Mouse (Mus musculus): ENCODE results near the gene Slc1a7. TPM values are rescaled to one million over a fixed set of nuclear protein-coding genes. Genes with fewer than 3 reads are reported as not detected.

Slc1a7 gene
- polyA plus RNA-seq (2014; fragmentation: Illumina TruSeq; extraction: RNeasy Lipid Tissue Mini Kit (QIAGEN cat#74804); ENCODE audit: low read depth, low replicate concordance), result not detected

DNA sequence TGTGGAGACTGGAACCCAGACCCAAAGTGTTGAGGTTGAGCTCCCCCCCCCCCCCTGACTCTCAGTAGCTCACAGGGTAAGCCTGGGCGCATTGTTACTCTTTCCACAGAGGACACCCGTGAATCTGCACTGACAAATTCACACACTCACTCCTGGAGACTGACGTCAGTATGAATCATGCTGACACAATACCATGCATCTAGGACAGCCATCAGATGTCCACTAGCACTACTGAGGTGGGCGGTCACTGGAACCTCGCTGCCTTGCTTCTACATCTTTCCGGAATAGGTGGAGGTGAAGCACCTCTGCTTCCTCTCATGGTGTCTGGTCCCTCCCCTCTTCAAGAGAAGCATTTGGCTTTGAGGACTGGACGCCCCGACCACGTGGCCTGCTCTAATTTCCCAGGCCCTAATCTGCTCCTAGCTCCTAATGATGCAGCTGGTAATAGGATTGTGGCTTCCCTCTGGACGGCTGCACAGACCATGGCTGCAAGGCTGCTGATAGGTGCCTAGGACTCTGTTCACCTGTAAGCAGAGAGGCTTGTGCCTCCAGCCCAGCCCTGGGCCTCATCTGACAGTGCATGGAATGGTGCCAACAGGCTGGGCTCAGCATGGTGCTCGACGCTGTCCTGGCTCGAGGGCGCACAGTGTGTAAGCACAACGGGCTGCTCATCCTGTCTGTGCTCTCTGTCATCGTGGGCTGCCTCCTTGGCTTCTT is at the start of gene Slc1a7:
Slc1a7 (plus strand) TSS at position 367 of the 717 bp plus-strand sequence.

GRCm38 (mm10) chr4:107923145-107923802 is 44.9 kb upstream of the Slc1a7 start, which contains the start of gene Cpt2:
TSS of gene Cpt2 (minus strand) at chr4:107923610.

Other genes starting within 250 kb of the Slc1a7 start
- 1.7 TPM for gene Lrp8, start 166.1 kb upstream of the Slc1a7 start, polyA plus RNA-seq (2014; fragmentation: Illumina TruSeq; extraction: RNeasy Lipid Tissue Mini Kit (QIAGEN cat#74804); ENCODE audit: low read depth, low replicate concordance)
- gene Magoh, start 88.6 kb upstream of the Slc1a7 start, polyA plus RNA-seq (2014; fragmentation: Illumina TruSeq; extraction: RNeasy Lipid Tissue Mini Kit (QIAGEN cat#74804); ENCODE audit: low read depth, low replicate concordance), result 155 TPM
- 33.1 TPM for gene 0610037L13Rik, start 78.5 kb upstream of the Slc1a7 start, polyA plus RNA-seq (2014; fragmentation: Illumina TruSeq; extraction: RNeasy Lipid Tissue Mini Kit (QIAGEN cat#74804); ENCODE audit: low read depth, low replicate concordance)
- gene Cpt2, start 44.7 kb upstream of the Slc1a7 start, polyA plus RNA-seq (2014; fragmentation: Illumina TruSeq; extraction: RNeasy Lipid Tissue Mini Kit (QIAGEN cat#74804); ENCODE audit: low read depth, low replicate concordance), result 128 TPM
- gene Podn, start 128.1 kb downstream of the Slc1a7 start, polyA plus RNA-seq (2014; fragmentation: Illumina TruSeq; extraction: RNeasy Lipid Tissue Mini Kit (QIAGEN cat#74804); ENCODE audit: low read depth, low replicate concordance), result 1.7 TPM
- gene Scp2, start 176.7 kb downstream of the Slc1a7 start, polyA plus RNA-seq (2014; fragmentation: Illumina TruSeq; extraction: RNeasy Lipid Tissue Mini Kit (QIAGEN cat#74804); ENCODE audit: low read depth, low replicate concordance), result 295 TPM
- 6.5 TPM for gene Echdc2, start 197.1 kb downstream of the Slc1a7 start, polyA plus RNA-seq (2014; fragmentation: Illumina TruSeq; extraction: RNeasy Lipid Tissue Mini Kit (QIAGEN cat#74804); ENCODE audit: low read depth, low replicate concordance)
- not detected for gene Zyg11a, start 249.7 kb downstream of the Slc1a7 start, polyA plus RNA-seq (2014; fragmentation: Illumina TruSeq; extraction: RNeasy Lipid Tissue Mini Kit (QIAGEN cat#74804); ENCODE audit: low read depth, low replicate concordance)